Mouse (Mus musculus) forebrain, embryonic 15.5 days (tissue): Measurements from ENCODE around the gene Bnip2. TPM values are rescaled to one million over a fixed set of nuclear protein-coding genes. Genes with fewer than 3 reads are reported as not detected.

Source experiments
- polyA plus RNA-seq: library from polyadenylated mRNA; unstranded; fragments of >200 nt; fragmentation: Nextera tagmentation; extraction: Ambion mirVana; gene quantifications from 2 replicates; pipeline ENCODE4 v1.2.1, GENCODE M21; 2015

The Bnip2 gene
- polyA plus RNA-seq, 1 experiment from 2014 or later: 104 TPM

Other genes starting within 250 kb of the Bnip2 start
- 0.98 and 1.0 TPM in 2 replicates for gene Foxb1, start 228.5 kb upstream of the Bnip2 start, polyA plus RNA-seq
- gene Gtf2a2, start 23.1 kb downstream of the Bnip2 start, polyA plus RNA-seq: 208 and 210 TPM in 2 replicates
- gene Gcnt3, start 48.6 kb downstream of the Bnip2 start, polyA plus RNA-seq: not detected in 2 replicates
- 10.5 TPM in 2 replicates for gene Fam81a, start 153.1 kb downstream of the Bnip2 start, polyA plus RNA-seq
- gene Myo1e, start 217.9 kb downstream of the Bnip2 start, polyA plus RNA-seq: 5.1 and 5.9 TPM in 2 replicates